In the genomic region with DNA sequence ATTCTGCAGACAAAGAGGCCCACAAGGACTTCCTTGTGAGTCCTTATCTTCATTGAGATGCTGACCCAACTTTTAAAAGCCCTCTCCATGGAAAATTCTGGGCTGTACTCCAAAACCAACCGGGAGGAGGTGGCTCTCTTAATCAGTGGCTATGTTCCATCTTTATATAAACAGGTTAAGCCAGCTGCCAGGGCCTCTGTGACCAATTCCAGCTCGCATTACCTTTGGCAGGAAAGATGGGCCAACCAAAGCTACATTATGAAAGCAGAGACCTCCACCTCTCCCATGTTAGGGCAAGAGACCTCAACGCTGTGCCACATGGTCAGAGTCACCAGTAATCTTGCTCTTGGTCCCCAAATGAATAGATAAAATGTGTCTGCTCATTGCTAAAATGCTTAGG, we compare ENCODE assay signal across 16 mouse cellular contexts.
DNase-seq lines count a peak whose midpoint lies in the region; ATAC-seq lines count a peak whose summit lies in the region.
"Had no signal": no experiment of that assay in that cellular context is flagged by ENCODE, and none has a peak within 500 bp of the region (broad histone marks: within the 10 kb centered on the region; RNA-seq: fewer than 3 reads in every experiment).

No protein-coding gene starts in this region.

- no peak overlapping the region for H3K4me2 ChIP-seq in kidney, embryonic 15.5 days
- H3K4me2 ChIP-seq: embryonic facial prominence, embryonic 13.5 days; limb, embryonic 15.5 days had no signal

- ATAC-seq in kidney, embryonic 15.5 days (replicated peaks; ENCODE audit: low FRiP score): no peak
- ATAC-seq: forebrain, embryonic 16.5 days; hindbrain, postnatal 0 days had no signal

- H3K4me1 ChIP-seq in kidney, embryonic 15.5 days: peaks cover 29% of the 10 kb centered on the region
- H3K4me1 ChIP-seq: embryonic facial prominence, embryonic 13.5 days had no signal

- intact Hi-C loops in heart, postnatal 10 days (cut with DNase I): no loop called here

- H3K27ac ChIP-seq in kidney, embryonic 15.5 days: no peak overlapping the region
- H3K27ac ChIP-seq: embryonic facial prominence, embryonic 13.5 days; hindbrain, postnatal 0 days; kidney, postnatal 0 days; limb, embryonic 15.5 days had no signal

- no peaks in the 10 kb centered on the region for H3K9me3 ChIP-seq in kidney, embryonic 15.5 days (replicated peaks)
- H3K9me3 ChIP-seq: embryonic facial prominence, embryonic 13.5 days; limb, embryonic 15.5 days had no signal

- H3K36me3 ChIP-seq in kidney, embryonic 15.5 days: no peaks in the 10 kb centered on the region
- H3K36me3 ChIP-seq: embryonic facial prominence, embryonic 13.5 days; limb, embryonic 15.5 days had no signal

- 82% methylated on average over 3 of the region's 3 CpGs for WGBS in kidney, embryonic 15.5 days

- peak; percentile 64 for DNase-seq in kidney, adult 9 months
- DNase-seq in Muller cell, postnatal 12 days (ENCODE audit: inconsistent ontology term): peak; percentile 80
- peak; percentile 28 to 40 for DNase-seq in heart, postnatal 10 days
- DNase-seq in lung, postnatal 25 days (ENCODE audit: low spot score): peak; percentile 72
- DNase-seq in cerebellum, adult 11 months: no peak
- DNase-seq in adrenal gland, adult 18-20 months (ENCODE audit: low spot score in 2 of 2): no peak
- DNase-seq: adrenal gland, postnatal 25 days; cerebellum, adult 8-10 months; right cerebral cortex, postnatal 14 days; thymus, postnatal 25 days had no signal

- no peak overlapping the region for H3K9ac ChIP-seq in kidney, embryonic 15.5 days
- H3K9ac ChIP-seq: embryonic facial prominence, embryonic 13.5 days; limb, embryonic 15.5 days had no signal

- H3K4me3 ChIP-seq in kidney, embryonic 15.5 days (replicated peaks): no peak overlapping the region
- H3K4me3 ChIP-seq: embryonic facial prominence, embryonic 13.5 days; limb, embryonic 15.5 days had no signal

- no peaks in the 10 kb centered on the region for H3K27me3 ChIP-seq in kidney, embryonic 15.5 days
- H3K27me3 ChIP-seq: embryonic facial prominence, embryonic 13.5 days; limb, embryonic 15.5 days had no signal

Comparison
In these comparisons a context has a peak if more than half of its experiments do, and no peak if none do; other contexts are left out.
1. DNase-seq: peak in kidney, adult 9 months (single experiment), Muller cell, postnatal 12 days (single experiment), heart, postnatal 10 days (2 of 2) and lung, postnatal 25 days (single experiment); none in cerebellum, adult 11 months (single experiment) and adrenal gland, adult 18-20 months (0 of 2).